Mouse (Mus musculus) lung, embryonic 14.5 days (tissue): ENCODE measurements around the gene Sema4f. TPM values are rescaled to one million over a fixed set of nuclear protein-coding genes. Genes with fewer than 3 reads are reported as not detected.
A peak's percentile ranks its signal among the peaks of the same experiment; 100 is the strongest.

Source experiments
- ATAC-seq: fragments of 200-750 bp; cut with Nextera tagmentation; 2 replicates; pipeline ENCODE4 v1.8.0; 2017; ENCODE audit warnings: mild to moderate bottlenecking, moderate TSS enrichment, moderate library complexity; ENCODE audit not compliant: insufficient read depth
- DNase-seq: peaks from one replicate; pipeline ENCODE4 v3.0.0-alpha.2; 2015
- H3K27ac ChIP-seq: fragments of 300-500 bp; sonication (generic); 2 replicates; pipeline ENCODE4 v1.5.1; 2014; ENCODE audit warnings: low read depth, mild to moderate bottlenecking, moderate library complexity
- H3K27me3 ChIP-seq: fragments of 300-500 bp; sonication (generic); 2 replicates; pipeline ENCODE4 v1.6.1; 2014; ENCODE audit warnings: low read length, control low read depth; ENCODE audit not compliant: insufficient read depth
- H3K36me3 ChIP-seq: fragments of 300-500 bp; sonication (generic); 2 replicates; pipeline ENCODE4 v1.6.1; 2014; ENCODE audit warnings: control low read depth; ENCODE audit not compliant: insufficient read depth
- H3K4me1 ChIP-seq: fragments of 300-500 bp; sonication (generic); 2 replicates; pipeline ENCODE4 v1.6.1; 2014; ENCODE audit warnings: antibody characterized with exemption, control low read depth; ENCODE audit not compliant: insufficient read depth
- H3K4me2 ChIP-seq: fragments of 300-500 bp; sonication (generic); 2 replicates; pipeline ENCODE4 v1.6.1; 2014; ENCODE audit warnings: mild to moderate bottlenecking
- H3K4me3 ChIP-seq: fragments of 300-500 bp; sonication (generic); 2 replicates; pipeline ENCODE4 v1.5.1; 2014; ENCODE audit warnings: low read depth, low read length
- H3K9ac ChIP-seq: fragments of 300-500 bp; sonication (generic); 2 replicates; pipeline ENCODE4 v1.6.1; 2014
- H3K9me3 ChIP-seq: fragments of 300-500 bp; sonication (generic); 2 replicates; pipeline ENCODE4 v1.6.1; 2016; ENCODE audit warnings: low read depth, low read length, control low read depth
- CTCF ChIP-seq: IDR thresholded peaks from 2 replicates; pipeline ENCODE4 v1.5.1; 2016; ENCODE audit warnings: antibody characterized with exemption, low read depth
- WGBS: fragments of 180-500 bp; shearing (Covaris S2); extraction: QIAGEN DNeasy Blood & Tissue Kit; methylation state at CpG from one replicate; pipeline ENCODE4 v1.1.7; 2014; 5-methylcytosine and 5-hydroxymethylcytosine counted together
- polyA plus RNA-seq: library from polyadenylated mRNA; unstranded; fragments of >200 nt; fragmentation: Nextera tagmentation; extraction: Ambion mirVana; gene quantifications from 2 replicates; pipeline ENCODE4 v1.2.1, GENCODE M21; 2014

Sema4f gene
- polyA plus RNA-seq, 1 experiment from 2014 or later = 10.0 TPM

DNA sequence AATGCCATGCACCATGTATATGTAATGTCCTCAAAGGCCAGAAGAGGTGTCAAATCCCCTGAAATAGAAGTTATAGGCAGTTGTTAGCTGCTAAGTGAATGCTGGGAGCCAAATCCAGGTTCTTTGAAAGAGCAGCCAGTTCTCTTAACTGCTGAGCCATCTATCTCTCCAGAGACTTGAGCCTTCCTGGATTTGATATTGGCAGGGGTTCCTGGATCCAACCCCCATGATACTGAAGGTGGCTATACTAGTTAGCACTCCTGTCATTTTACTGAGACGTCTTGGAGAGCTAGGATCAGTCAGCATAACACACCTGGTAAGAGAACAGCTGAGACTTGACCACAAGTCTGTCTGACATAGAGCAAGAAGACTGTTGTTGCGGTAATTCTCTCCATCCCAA, 54.1 kb downstream of the Sema4f start:
- DNase-seq (no peak), ATAC-seq (no peak)
- Histone ChIP-seq H3K27me3 (no peaks in the 10 kb centered on the region), H3K27ac (no peak overlapping the region), H3K36me3 (no peaks in the 10 kb centered on the region), H3K4me1 (no peaks in the 10 kb centered on the region), H3K4me2 (no peak overlapping the region), H3K9me3 (no peaks in the 10 kb centered on the region), H3K4me3 (no peak overlapping the region), H3K9ac (no peak overlapping the region)
- no peak for TF ChIP-seq CTCF
- 85% methylated on average over 2 of the region's 2 CpGs for WGBS

DNA sequence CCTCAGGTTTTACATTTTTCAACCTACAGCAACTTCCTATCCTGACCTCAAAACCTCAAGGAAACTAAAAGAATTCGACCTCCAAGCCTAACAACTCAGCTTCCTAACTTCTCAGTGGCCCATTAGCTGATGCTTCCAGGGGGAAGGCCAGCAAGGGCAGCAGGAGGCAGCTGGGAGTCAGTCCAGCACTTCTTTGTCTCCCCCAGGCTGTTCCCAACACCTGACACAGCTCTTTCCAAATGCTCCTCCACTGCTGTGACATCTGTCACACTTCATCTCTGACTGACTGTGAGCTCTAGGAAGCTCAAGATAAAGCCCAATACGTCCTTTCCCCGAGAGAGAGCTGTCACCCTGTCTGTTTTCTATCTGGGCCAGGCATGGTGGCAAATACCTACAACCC, 55.0 kb downstream of the Sema4f start:
- H3K4me1 ChIP-seq = no peaks in the 10 kb centered on the region
- H3K4me3 ChIP-seq = no peak overlapping the region
- TF ChIP-seq CTCF = no peak
- ATAC-seq (no peak), DNase-seq (no peak)
- H3K4me2 ChIP-seq = no peak overlapping the region
- WGBS = 38% methylated on average over 3 of the region's 3 CpGs
- no peaks in the 10 kb centered on the region for H3K9me3 ChIP-seq
- H3K27ac ChIP-seq = no peak overlapping the region
- H3K36me3 ChIP-seq = no peaks in the 10 kb centered on the region
- no peaks in the 10 kb centered on the region for H3K27me3 ChIP-seq
- H3K9ac ChIP-seq = no peak overlapping the region

DNA sequence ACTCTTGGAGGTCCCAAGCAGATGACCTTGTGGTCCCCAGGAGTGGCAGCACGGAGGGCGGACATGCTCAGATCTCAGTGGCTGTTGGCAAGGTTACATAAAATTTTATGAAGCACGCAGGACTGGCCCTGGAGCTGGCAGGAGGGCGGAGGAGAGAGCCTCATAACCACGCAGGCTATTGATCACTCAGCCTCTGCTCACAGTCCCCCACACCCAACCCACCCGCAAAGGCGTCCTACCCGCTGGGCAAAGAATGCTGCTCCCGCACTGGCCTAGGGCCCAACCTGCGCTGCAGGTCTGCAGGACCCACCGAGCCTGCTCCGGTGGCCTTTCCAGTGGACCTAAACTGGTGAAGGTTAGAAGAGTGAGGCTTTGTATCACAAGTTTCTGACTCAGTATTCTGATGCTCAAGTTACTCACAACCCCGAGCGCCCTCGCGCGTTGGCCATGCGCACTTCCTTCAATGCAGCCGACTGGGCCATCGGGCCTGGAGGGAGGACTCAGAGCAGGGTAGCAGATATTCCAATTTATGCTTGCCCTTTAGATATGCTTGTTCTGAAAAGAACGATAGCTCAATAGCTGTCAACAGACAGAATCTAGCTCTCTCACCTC, 58.0 kb downstream of the Sema4f start:
- H3K4me2 ChIP-seq = peak overlapping the region; percentile 29; the same call in 1 of the 2 replicates
- TF ChIP-seq CTCF = peak; percentile 75
- ATAC-seq = peak; percentile 60; the same call in 1 of the 2 replicates
- H3K9ac ChIP-seq = no peak overlapping the region
- no peaks in the 10 kb centered on the region for H3K9me3 ChIP-seq
- H3K4me3 ChIP-seq = no peak overlapping the region
- 40% methylated on average over 21 of the region's 21 CpGs for WGBS
- peak; percentile 82 for DNase-seq
- no peaks in the 10 kb centered on the region for H3K4me1 ChIP-seq
- no peaks in the 10 kb centered on the region for H3K36me3 ChIP-seq
- H3K27ac ChIP-seq = no peak overlapping the region
- H3K27me3 ChIP-seq = no peaks in the 10 kb centered on the region

DNA sequence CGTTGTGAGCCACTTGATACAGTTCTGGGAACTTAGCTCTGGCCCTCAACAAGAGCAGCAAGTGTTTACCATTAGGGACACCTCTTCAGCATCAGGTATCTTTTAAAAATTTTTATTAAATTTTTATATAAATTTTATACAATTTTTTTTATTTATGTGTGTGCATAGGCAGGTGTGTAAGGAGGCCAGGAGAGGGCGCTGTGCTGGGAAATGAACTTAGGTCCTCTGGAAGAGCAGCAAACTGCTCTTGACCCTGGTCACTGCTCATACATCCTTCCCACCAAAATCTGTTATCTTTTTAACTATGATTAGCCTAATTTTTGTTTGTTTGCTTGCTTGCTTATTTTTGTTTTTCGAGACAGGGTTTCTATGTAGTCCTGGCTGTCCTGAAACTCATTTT, 58.8 kb downstream of the Sema4f start:
- no peaks in the 10 kb centered on the region for H3K27me3 ChIP-seq
- 80% methylated on average over 3 of the region's 3 CpGs for WGBS
- no peaks in the 10 kb centered on the region for H3K4me1 ChIP-seq
- no peak overlapping the region for H3K9ac ChIP-seq
- H3K36me3 ChIP-seq = no peaks in the 10 kb centered on the region
- no peak overlapping the region for H3K4me2 ChIP-seq
- no peak overlapping the region for H3K4me3 ChIP-seq
- DNase-seq (peak; percentile 32), ATAC-seq (no peak)
- peak; percentile 31; the same call in 1 of the 2 replicates for TF ChIP-seq CTCF
- H3K9me3 ChIP-seq = no peaks in the 10 kb centered on the region
- no peak overlapping the region for H3K27ac ChIP-seq

DNA sequence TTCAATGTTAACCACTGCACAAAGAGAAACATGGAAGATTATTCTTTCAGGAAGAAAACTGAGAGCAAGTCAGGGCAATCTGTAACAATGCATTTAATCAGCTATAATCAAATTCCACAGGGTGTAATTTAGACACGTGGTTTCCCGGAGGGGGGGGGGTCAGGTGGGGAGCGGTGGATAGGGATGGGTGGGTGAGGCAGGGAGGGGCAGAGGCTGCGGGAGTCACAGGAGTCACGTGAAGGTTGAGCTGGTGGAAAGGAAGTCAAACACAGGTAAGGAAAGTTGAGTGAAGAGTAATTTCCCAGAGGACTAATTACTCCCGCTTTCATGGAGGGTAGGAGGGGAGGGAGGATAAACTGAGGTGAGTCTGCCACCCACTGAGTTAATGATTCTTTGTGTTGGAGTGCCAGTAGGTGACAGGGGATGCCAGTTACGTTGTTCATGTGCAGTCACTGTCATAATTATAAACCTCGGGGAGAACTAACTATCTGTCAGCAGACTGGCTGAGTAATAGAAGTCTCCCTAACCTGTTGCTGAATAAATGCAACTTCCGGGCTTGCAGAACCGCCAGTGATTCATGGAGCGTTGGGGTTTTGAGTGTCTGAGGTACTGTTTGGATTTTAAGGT, 60.0 kb downstream of the Sema4f start:
- TF ChIP-seq CTCF = no peak
- no peak overlapping the region for H3K9ac ChIP-seq
- H3K27me3 ChIP-seq = no peaks in the 10 kb centered on the region
- WGBS = 42% methylated on average over 11 of the region's 11 CpGs
- no peaks in the 10 kb centered on the region for H3K4me1 ChIP-seq
- H3K9me3 ChIP-seq = no peaks in the 10 kb centered on the region
- no peak for DNase-seq
- H3K4me2 ChIP-seq = no peak overlapping the region
- no peak overlapping the region for H3K4me3 ChIP-seq
- no peaks in the 10 kb centered on the region for H3K36me3 ChIP-seq
- no peak overlapping the region for H3K27ac ChIP-seq
- no peak for ATAC-seq

DNA sequence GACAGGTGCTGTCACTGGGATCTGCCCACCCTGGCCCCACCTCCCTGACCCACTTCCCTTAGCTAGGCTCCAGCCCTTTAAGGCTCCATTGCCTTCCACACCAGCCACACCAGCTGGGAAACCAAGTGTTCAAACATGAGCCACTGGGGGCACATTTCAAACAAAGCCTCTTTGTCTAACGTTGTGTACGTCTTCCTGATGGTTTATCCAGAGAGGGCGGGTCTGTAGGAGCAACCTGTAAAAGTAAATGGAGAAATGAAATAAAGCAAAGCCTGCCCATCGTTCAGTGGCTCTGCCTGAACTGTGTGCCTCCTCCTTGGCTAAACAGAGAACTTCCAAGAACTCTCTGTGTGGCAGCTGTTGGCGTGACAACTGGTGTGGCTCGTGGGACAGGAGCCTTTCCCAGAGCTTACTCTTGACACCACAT, 64.0 kb downstream of the Sema4f start:
- no peak for TF ChIP-seq CTCF
- Histone ChIP-seq H3K27me3 (no peaks in the 10 kb centered on the region), H3K9me3 (no peaks in the 10 kb centered on the region), H3K27ac (no peak overlapping the region), H3K9ac (no peak overlapping the region), H3K36me3 (no peaks in the 10 kb centered on the region), H3K4me3 (no peak overlapping the region), H3K4me1 (no peaks in the 10 kb centered on the region), H3K4me2 (no peak overlapping the region)
- DNase-seq = no peak
- WGBS = 35% methylated on average over 6 of the region's 6 CpGs
- no peak for ATAC-seq

DNA sequence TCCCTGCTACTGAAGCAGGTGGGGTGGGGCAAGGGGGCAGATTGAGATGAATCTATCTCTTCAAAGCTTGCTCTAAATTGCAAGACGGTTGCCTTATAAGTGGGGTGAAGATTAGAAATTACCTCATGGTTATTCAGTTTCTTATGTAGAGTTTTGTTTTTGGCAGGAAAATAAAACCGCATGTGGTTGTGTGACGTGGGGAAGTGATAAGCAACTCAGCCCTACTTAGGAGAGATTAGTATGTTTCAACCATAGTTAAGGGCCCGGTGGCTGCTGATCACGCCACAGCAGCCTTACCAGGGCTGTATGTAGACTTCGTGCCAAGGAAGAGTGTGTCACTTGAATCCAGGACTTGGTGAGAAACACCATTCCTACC, 67.2 kb downstream of the Sema4f start:
- 77% methylated on average over 6 of the region's 6 CpGs for WGBS
- no peaks in the 10 kb centered on the region for H3K9me3 ChIP-seq
- ATAC-seq = no peak
- H3K4me3 ChIP-seq = no peak overlapping the region
- no peak for DNase-seq
- H3K4me2 ChIP-seq = no peak overlapping the region
- H3K27ac ChIP-seq = no peak overlapping the region
- TF ChIP-seq CTCF = no peak
- H3K27me3 ChIP-seq = no peaks in the 10 kb centered on the region
- H3K4me1 ChIP-seq = no peaks in the 10 kb centered on the region
- H3K36me3 ChIP-seq = no peaks in the 10 kb centered on the region
- H3K9ac ChIP-seq = no peak overlapping the region
